Comparison of ENCODE assay signal across 8 mouse cellular contexts in genomic region chr9:70891431-70892133, GRCm38 (mm10).
DNase-seq lines count a peak whose midpoint lies in the region; ATAC-seq and TF ChIP-seq lines count a peak whose summit lies in the region.
"Had no signal": no experiment of that assay in that cellular context is flagged by ENCODE, and none has a peak within 500 bp of the region (broad histone marks: within the 10 kb centered on the region; RNA-seq: fewer than 3 reads in every experiment).

No protein-coding gene starts in this region.

- intact Hi-C loops in heart, postnatal 25 days (cut with DNase I) = no loop called here

- no peaks in the 10 kb centered on the region; the same call in 1 of the 2 replicates for H3K9me3 ChIP-seq in ES-E14 (ENCODE audit: control insufficient read depth, insufficient read depth, low read depth, low read length)
- H3K9me3 ChIP-seq in liver, embryonic 11.5 days (ENCODE audit: control insufficient read depth, low read length) = 0 out of 2 replicates have a peak, but pooled peaks cover 3% of the 10 kb centered on the region
- H3K9me3 ChIP-seq: embryonic facial prominence, embryonic 13.5 days had no signal

- H3K4me3 ChIP-seq in ES-E14 (ENCODE audit: insufficient read depth in 1 of 2, low read depth in 1 of 2, low read length in 2 of 2, poor library complexity in 1 of 2, severe bottlenecking in 1 of 2) = no peak overlapping the region
- no peak overlapping the region for H3K4me3 ChIP-seq in liver, embryonic 11.5 days (ENCODE audit: low read depth, low read length)
- H3K4me3 ChIP-seq: embryonic facial prominence, embryonic 13.5 days had no signal

- H3K27ac ChIP-seq in ES-E14 (ENCODE audit: insufficient read depth, low read depth, low read length, poor library complexity, severe bottlenecking) = no peak overlapping the region
- H3K27ac ChIP-seq in liver, embryonic 11.5 days (ENCODE audit: low read depth, low read length) = peak overlapping the region; percentile 37; the same call in 1 of the 2 replicates
- H3K27ac ChIP-seq: embryonic facial prominence, embryonic 13.5 days had no signal

- DNase-seq in ES-E14 (ENCODE audit: low read depth, low spot score) = peak; percentile 33
- DNase-seq in adrenal gland, postnatal 14 days = peak; percentile 47
- peak; percentile 25 for DNase-seq in heart, postnatal 25 days (ENCODE audit: low spot score)
- no peak for DNase-seq in liver, embryonic 11.5 days (ENCODE audit: low spot score)
- peak; percentile 69 to 70 for DNase-seq in spleen, postnatal 36 days (ENCODE audit: low spot score in 2 of 2)
- no peak for DNase-seq in ovary, postnatal 14 days (ENCODE audit: low spot score)
- DNase-seq in urinary bladder, postnatal 14 days (ENCODE audit: low spot score) = no peak

- WGBS in liver, embryonic 11.5 days = 25% methylated on average over 8 of the region's 8 CpGs

- peak; percentile 62; the same call in 1 of the 2 replicates for ATAC-seq in liver, embryonic 11.5 days (replicated peaks; ENCODE audit: low FRiP score)

- H3K36me3 ChIP-seq in ES-E14 (ENCODE audit: control insufficient read depth, insufficient read depth, low read length, poor library complexity, severe bottlenecking) = no peaks in the 10 kb centered on the region
- no peaks in the 10 kb centered on the region for H3K36me3 ChIP-seq in liver, embryonic 11.5 days (ENCODE audit: control insufficient read depth, insufficient read depth, low read length)
- H3K36me3 ChIP-seq: embryonic facial prominence, embryonic 13.5 days had no signal

- no peak overlapping the region for H3K4me2 ChIP-seq in liver, embryonic 11.5 days
- H3K4me2 ChIP-seq: embryonic facial prominence, embryonic 13.5 days had no signal

- in situ Hi-C loops in ES-E14 (cut with MboI; ENCODE audit: low sequenced_read_pairs in 2 of 2, unreplicated experiment in 2 of 2) = no loop called here

- H3K9ac ChIP-seq in ES-E14 (ENCODE audit: insufficient read depth, low read depth, low read length, poor library complexity, severe bottlenecking) = no peak overlapping the region
- peak overlapping the region; percentile 39 for H3K9ac ChIP-seq in liver, embryonic 11.5 days (ENCODE audit: low read depth, low read length)
- H3K9ac ChIP-seq: embryonic facial prominence, embryonic 13.5 days had no signal

- no peaks in the 10 kb centered on the region for H3K4me1 ChIP-seq in ES-E14 (ENCODE audit: control insufficient read depth in 2 of 2, insufficient read depth in 2 of 2, low read length in 2 of 2, poor library complexity in 1 of 2)
- peaks cover 26% of the 10 kb centered on the region for H3K4me1 ChIP-seq in liver, embryonic 11.5 days (replicated peaks; ENCODE audit: control insufficient read depth, insufficient read depth, low read length)

- H3K27me3 ChIP-seq in liver, embryonic 11.5 days (replicated peaks; ENCODE audit: control insufficient read depth, insufficient read depth, low read length) = no peaks in the 10 kb centered on the region
- H3K27me3 ChIP-seq: embryonic facial prominence, embryonic 13.5 days had no signal

TF ChIP-seq in ES-E14, 5 proteins besides CTCF, POLR2A, EP300 and RAD21:
- TF ChIP-seq ZC3H11A (IDR thresholded peaks at IDR 0.05; ENCODE audit: borderline replicate concordance, low read depth, low read length) = no peak
- TF ChIP-seq MAFK (IDR thresholded peaks at IDR 0.05; ENCODE audit: insufficient read depth, low read depth, low read length) = no peak
- TF ChIP-seq HCFC1 (IDR thresholded peaks at IDR 0.05; ENCODE audit: borderline replicate concordance, insufficient read depth, low read length) = no peak
- no peak for TF ChIP-seq CHD2 (IDR thresholded peaks at IDR 0.05; ENCODE audit: low read depth, low read length)
- TF ChIP-seq ZNF384 (IDR thresholded peaks at IDR 0.05; ENCODE audit: low read depth, low read length) = no peak
TF ChIP-seq in ES-E14: peak in this region for 0.

Comparison
In these comparisons a context has a peak if more than half of its experiments do, and no peak if none do; other contexts are left out.
1. DNase-seq: peak in ES-E14 (single experiment), adrenal gland, postnatal 14 days (single experiment), heart, postnatal 25 days (single experiment) and spleen, postnatal 36 days (2 of 2); none in liver, embryonic 11.5 days (single experiment), ovary, postnatal 14 days (single experiment) and urinary bladder, postnatal 14 days (single experiment).